Mouse (Mus musculus) spleen, adult 10 weeks (tissue): Measurements from ENCODE around the gene Cldn34c2. TPM values are rescaled to one million over a fixed set of nuclear protein-coding genes. Genes with fewer than 3 reads are reported as not detected.

ENCODE experiments used
- polyA plus RNA-seq: library from polyadenylated mRNA; stranded (reverse); fragments of 350-450 nt; fragmentation: Illumina TruSeq; extraction: RNeasy Lipid Tissue Mini Kit (QIAGEN cat#74804); gene quantifications from one replicate; pipeline ENCODE4 v1.2.3, GENCODE M21; 2015; ENCODE audit warnings: low replicate concordance; ENCODE audit not compliant: insufficient read depth

The Cldn34c2 gene
- not detected for polyA plus RNA-seq

GRCm38 (mm10) chrX:123581400-123581799 is at the start of gene Cldn34c2:
Gene Cldn34c2, plus strand, starts transcription at chrX:123581700.

Other genes with a start within 250 kb of the Cldn34c2 start
- not detected for gene Gm17467, start 123.1 kb downstream of the Cldn34c2 start, polyA plus RNA-seq
- not detected for gene Cldn34c3, start 212.0 kb downstream of the Cldn34c2 start, polyA plus RNA-seq